Mouse (Mus musculus) forebrain, embryonic 16.5 days (tissue): Measurements from ENCODE around the gene Olfr543. TPM values are rescaled to one million over a fixed set of nuclear protein-coding genes. Genes with fewer than 3 reads are reported as not detected.
"Not testable (repeated sequence)": the region's sequence is repeated elsewhere in the genome, so short reads cannot be mapped to it uniquely, and the experiment has no call there.

Experiments
- ATAC-seq: fragments of 200-750 bp; cut with Nextera tagmentation; 2 replicates; pipeline ENCODE4 v1.8.0; 2017; ENCODE audit warnings: mild to moderate bottlenecking, moderate library complexity
- H3K27ac ChIP-seq: fragments of 300-500 bp; sonication (generic); 2 replicates; pipeline ENCODE4 v1.5.1; 2014; ENCODE audit warnings: low read length, control low read depth
- H3K27me3 ChIP-seq: fragments of 300-500 bp; sonication (generic); replicated peaks from 2 replicates; pipeline ENCODE4 v1.6.1; 2014; ENCODE audit warnings: low read length; ENCODE audit not compliant: control insufficient read depth, insufficient read depth
- H3K36me3 ChIP-seq: fragments of 300-500 bp; sonication (generic); 2 replicates; pipeline ENCODE4 v1.6.1; 2014; ENCODE audit not compliant: control insufficient read depth, insufficient read depth
- H3K4me1 ChIP-seq: fragments of 300-500 bp; sonication (generic); replicated peaks from 2 replicates; pipeline ENCODE4 v1.6.1; 2014; ENCODE audit warnings: low read length; ENCODE audit not compliant: control insufficient read depth, insufficient read depth
- H3K4me2 ChIP-seq: fragments of 300-500 bp; sonication (generic); 2 replicates; pipeline ENCODE4 v1.6.1; 2014; ENCODE audit warnings: mild to moderate bottlenecking, low read length, control low read depth
- H3K4me3 ChIP-seq: fragments of 300-500 bp; sonication (generic); replicated peaks from 2 replicates; pipeline ENCODE4 v1.5.1; 2014; ENCODE audit warnings: mild to moderate bottlenecking, low read length, control low read depth
- H3K9ac ChIP-seq: fragments of 300-500 bp; sonication (generic); replicated peaks from 2 replicates; pipeline ENCODE4 v1.6.1; 2014; ENCODE audit warnings: low read depth, low read length, control low read depth
- H3K9me3 ChIP-seq: fragments of 300-500 bp; sonication (generic); 2 replicates; pipeline ENCODE4 v1.6.1; 2016; ENCODE audit warnings: low read length; ENCODE audit not compliant: control insufficient read depth
- WGBS: fragments of 180-500 bp; shearing (Covaris S2); extraction: QIAGEN DNeasy Blood & Tissue Kit; methylation state at CpG from one replicate; pipeline ENCODE4 v1.1.7; 2014; 5-methylcytosine and 5-hydroxymethylcytosine counted together
- polyA plus RNA-seq: library from polyadenylated mRNA; unstranded; fragments of >200 nt; fragmentation: Nextera tagmentation; extraction: Ambion mirVana; gene quantifications from 2 replicates; pipeline ENCODE4 v1.2.1, GENCODE M21; 2015

Gene Olfr543
- polyA plus RNA-seq, 1 experiment from 2014 or later, result 0.66 TPM

- peaks cover 4% of the 10 kb centered on the region; the same call in 1 of the 2 replicates for H3K4me1 ChIP-seq
- ATAC-seq, result no peak
- 87% methylated on average over 9 of the region's 9 CpGs for WGBS
- H3K36me3 ChIP-seq, result no peaks in the 10 kb centered on the region
- no peak overlapping the region for H3K4me3 ChIP-seq
- no peaks in the 10 kb centered on the region for H3K9me3 ChIP-seq
- H3K4me2 ChIP-seq, result no peak overlapping the region
- no peak overlapping the region for H3K27ac ChIP-seq
- H3K27me3 ChIP-seq, result 0 out of 2 replicates have a peak, but pooled peaks cover 3% of the 10 kb centered on the region
- H3K9ac ChIP-seq, result no peak overlapping the region
Measured at GRCm38 (mm10) chr7:102508066-102508465, 26.6 kb upstream of the Olfr543 start.

- H3K27me3 ChIP-seq, result 0 out of 2 replicates have a peak, but pooled peaks cover 3% of the 10 kb centered on the region
- no peaks in the 10 kb centered on the region for H3K4me1 ChIP-seq
- no peak overlapping the region for H3K4me2 ChIP-seq
- no peaks in the 10 kb centered on the region for H3K9me3 ChIP-seq
- WGBS, result 48% methylated on average over 3 of the region's 3 CpGs
- ATAC-seq, result peak; percentile 87
- H3K4me3 ChIP-seq, result no peak overlapping the region
- H3K36me3 ChIP-seq, result no peaks in the 10 kb centered on the region
- H3K27ac ChIP-seq, result no peak overlapping the region
- H3K9ac ChIP-seq, result no peak overlapping the region
Measured at GRCm38 (mm10) chr7:102506848-102507247, 25.4 kb upstream of the Olfr543 start.

DNA sequence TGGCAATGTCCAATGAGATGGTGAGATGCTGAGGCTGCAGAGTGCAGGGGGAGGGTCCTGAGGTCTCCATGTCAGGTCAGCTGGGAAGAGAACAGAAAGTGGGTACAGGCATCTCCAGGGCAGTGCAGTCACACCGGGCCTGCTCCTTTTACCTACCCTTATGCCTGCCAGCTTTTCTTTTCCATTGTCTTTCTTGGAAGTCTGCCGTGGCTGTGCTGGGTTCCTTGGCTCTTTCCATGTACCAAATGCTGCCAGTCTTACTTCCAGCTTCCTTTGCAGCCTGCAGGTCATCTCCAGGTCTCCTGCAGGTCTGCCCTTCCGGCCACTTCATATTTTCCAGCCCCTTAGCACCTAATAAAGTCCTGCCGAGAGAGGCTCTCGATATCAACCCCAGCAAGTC, 20.5 kb upstream of the Olfr543 start:
- Histone ChIP-seq H3K9me3 (no peaks in the 10 kb centered on the region), H3K4me2 (no peak overlapping the region), H3K27me3 (no peaks in the 10 kb centered on the region), H3K27ac (no peak overlapping the region), H3K4me3 (no peak overlapping the region), H3K4me1 (no peaks in the 10 kb centered on the region), H3K9ac (no peak overlapping the region), H3K36me3 (no peaks in the 10 kb centered on the region)
- 78% methylated on average over 5 of the region's 5 CpGs for WGBS
- no peak for ATAC-seq

DNA sequence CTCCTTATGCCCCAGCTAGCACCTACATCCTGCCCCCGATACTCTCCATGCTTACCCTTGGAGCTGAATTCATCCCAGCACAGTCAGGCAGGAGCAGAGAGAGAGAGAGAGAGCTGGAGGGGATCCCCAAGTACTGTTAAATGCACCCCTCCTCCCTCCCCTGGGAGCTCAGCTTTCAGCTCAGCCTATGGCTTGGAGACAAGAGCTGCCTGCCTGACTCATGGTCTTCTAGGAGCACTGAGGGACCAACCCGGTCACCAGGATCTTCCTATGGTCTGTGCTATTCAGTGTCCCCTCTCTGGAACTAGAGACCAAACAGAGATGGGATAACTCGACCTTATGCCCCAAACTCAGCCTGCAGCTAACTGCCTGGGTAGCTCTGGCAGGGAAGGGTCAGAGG, 18.0 kb upstream of the Olfr543 start, which contains the start of gene Olfr545:
TSS of gene Olfr545 (minus strand) at position 101 of the 400 bp plus-strand sequence.
- Histone ChIP-seq H3K4me1 (no peaks in the 10 kb centered on the region), H3K27me3 (no peaks in the 10 kb centered on the region), H3K9me3 (no peaks in the 10 kb centered on the region), H3K4me3 (no peak within 1 kb of the TSS), H3K9ac (no peak within 1 kb of the TSS), H3K4me2 (no peak within 1 kb of the TSS), H3K36me3 (no peaks in the 10 kb centered on the region), H3K27ac (no peak within 1 kb of the TSS)
- no peak for ATAC-seq
- 72% methylated on average over 3 of the region's 3 CpGs for WGBS

- not testable (repeated sequence) for H3K36me3 ChIP-seq, H3K27ac ChIP-seq, ATAC-seq, H3K4me2 ChIP-seq, H3K9ac ChIP-seq, H3K4me1 ChIP-seq, H3K27me3 ChIP-seq, H3K4me3 ChIP-seq, H3K9me3 ChIP-seq
- 60% methylated on average over 7 of the region's 7 CpGs for WGBS
Measured at GRCm38 (mm10) chr7:102494416-102494815, 12.9 kb upstream of the Olfr543 start.

GRCm38 (mm10) chr7:102488161-102488560, 6.7 kb upstream of the Olfr543 start, which contains the start of gene Olfr544:
Olfr544 (minus strand) TSS chr7:102488313.
- Histone ChIP-seq H3K9ac (no peak within 1 kb of the TSS), H3K4me2 (no peak within 1 kb of the TSS), H3K27ac (no peak within 1 kb of the TSS), H3K4me1 (no peaks in the 10 kb centered on the region), H3K9me3 (no peaks in the 10 kb centered on the region), H3K27me3 (no peaks in the 10 kb centered on the region), H3K36me3 (no peaks in the 10 kb centered on the region), H3K4me3 (no peak within 1 kb of the TSS)
- ATAC-seq, result no peak
- whole genome bisulfite sequencing, result 63% methylated on average over 1 of the region's 1 CpGs

DNA sequence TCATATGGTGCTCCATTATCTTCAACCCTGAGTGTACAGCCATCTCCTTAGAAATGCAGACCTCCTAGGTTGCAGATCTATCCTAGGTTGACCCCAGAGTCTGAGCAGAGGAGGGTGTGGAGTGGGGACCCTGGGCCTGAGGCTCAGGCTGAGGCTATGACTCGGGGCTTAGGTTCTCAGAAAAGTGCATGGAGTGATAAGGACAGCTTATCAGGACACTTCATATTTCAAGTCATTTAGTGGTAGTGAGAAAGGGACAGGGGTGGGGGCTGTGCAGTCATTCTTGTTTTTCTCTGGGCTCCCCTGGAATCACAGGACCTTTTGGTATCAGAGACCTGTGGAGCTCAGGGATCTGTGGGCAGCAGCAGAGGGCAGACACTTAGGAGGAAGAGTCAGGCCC, 4.6 kb upstream of the Olfr543 start:
- H3K4me1 ChIP-seq, result no peaks in the 10 kb centered on the region
- H3K27me3 ChIP-seq, result no peaks in the 10 kb centered on the region
- 86% methylated on average over 1 of the region's 1 CpGs for WGBS
- no peaks in the 10 kb centered on the region for H3K36me3 ChIP-seq
- H3K9me3 ChIP-seq, result no peaks in the 10 kb centered on the region
- no peak overlapping the region for H3K4me2 ChIP-seq
- H3K9ac ChIP-seq, result no peak overlapping the region
- H3K27ac ChIP-seq, result no peak overlapping the region
- ATAC-seq, result no peak
- no peak overlapping the region for H3K4me3 ChIP-seq

- not testable (repeated sequence) for H3K4me2 ChIP-seq, H3K4me3 ChIP-seq, ATAC-seq, H3K36me3 ChIP-seq, H3K4me1 ChIP-seq, H3K27ac ChIP-seq, H3K9me3 ChIP-seq, H3K27me3 ChIP-seq, H3K9ac ChIP-seq
- WGBS, result 82% methylated on average over 7 of the region's 8 CpGs
Measured at GRCm38 (mm10) chr7:102484766-102485165, 3.3 kb upstream of the Olfr543 start.

GRCm38 (mm10) chr7:102483665-102484064, 2.2 kb upstream of the Olfr543 start:
- Histone ChIP-seq H3K4me2 (no peak overlapping the region), H3K4me3 (no peak overlapping the region), H3K9ac (no peak overlapping the region), H3K27ac (no peak overlapping the region), H3K4me1 (no peaks in the 10 kb centered on the region), H3K27me3 (no peaks in the 10 kb centered on the region), H3K36me3 (no peaks in the 10 kb centered on the region), H3K9me3 (no peaks in the 10 kb centered on the region)
- ATAC-seq, result no peak
- 85% methylated on average over 2 of the region's 2 CpGs for WGBS

DNA sequence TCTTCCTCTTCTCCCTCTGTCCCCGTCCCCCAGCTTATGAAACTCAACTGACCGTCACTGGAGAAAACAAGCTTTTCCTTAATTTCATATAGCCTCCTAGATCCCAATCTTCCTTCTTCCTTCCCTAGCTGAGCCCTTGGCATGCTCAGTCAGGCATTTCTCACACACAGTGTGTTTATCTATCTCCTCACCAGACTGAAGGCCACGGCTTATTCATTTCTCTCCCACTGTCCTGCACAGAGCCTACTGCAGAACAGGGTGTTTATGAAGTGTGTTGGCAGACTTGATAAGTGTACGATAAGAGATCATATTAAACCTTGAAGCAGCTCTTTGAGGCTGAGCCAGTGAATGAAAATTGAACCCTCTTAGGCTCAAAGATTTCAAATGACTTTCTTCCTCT, 658 bp downstream of the Olfr543 start:
- H3K27me3 ChIP-seq, result no peaks in the 10 kb centered on the region
- H3K4me1 ChIP-seq, result no peaks in the 10 kb centered on the region
- no peaks in the 10 kb centered on the region for H3K9me3 ChIP-seq
- no peak overlapping the region for H3K27ac ChIP-seq
- WGBS, result 93% methylated on average over 4 of the region's 4 CpGs
- H3K4me3 ChIP-seq, result no peak overlapping the region
- H3K9ac ChIP-seq, result no peak overlapping the region
- ATAC-seq, result no peak
- H3K36me3 ChIP-seq, result no peaks in the 10 kb centered on the region
- H3K4me2 ChIP-seq, result no peak overlapping the region
